Mouse (Mus musculus) left cerebral cortex, adult 2 months (tissue): ENCODE data around the gene Usp34. TPM values are rescaled to one million over a fixed set of nuclear protein-coding genes. Genes with fewer than 3 reads are reported as not detected.
A peak's percentile ranks its signal among the peaks of the same experiment; 100 is the strongest.
"Not testable (repeated sequence)": the region's sequence is repeated elsewhere in the genome, so short reads cannot be mapped to it uniquely, and the experiment has no call there.

Experiments
- DNase-seq, 2 experiments: peaks; one replicate each; pipeline ENCODE4 v3.0.0; 2021 to 2022; ENCODE audit warnings: low spot score in 2 of 2, mixed read lengths in 1 of 2; ENCODE audit errors: extremely low spot score in 1 of 2
- H3K27ac ChIP-seq: fragments of 200-600 bp; 2 replicates; pipeline ENCODE4 v1.8.1; 2022
- H3K4me3 ChIP-seq: fragments of 200-600 bp; 2 replicates; pipeline ENCODE4 v1.8.1; 2022
- CTCF ChIP-seq: fragments of 200-600 bp; IDR thresholded peaks from 2 replicates; pipeline ENCODE4 v1.8.1; 2022; ENCODE audit warnings: antibody characterized with exemption, mild to moderate bottlenecking, moderate library complexity
- intact Hi-C: fragments of 180-260 bp; cut with DNase I; formaldehyde crosslinking; loops from one replicate; pipeline ENCODE4 v1.15.1; 2025
- total RNA-seq, 2 experiments: library from RNA; stranded (reverse); gene quantifications; 2 replicates each; pipeline ENCODE4 v1.2.3; 2021

Gene Usp34
- total RNA-seq, 2 experiments from 2014 or later, result 98.6 to 102 TPM

DNA sequence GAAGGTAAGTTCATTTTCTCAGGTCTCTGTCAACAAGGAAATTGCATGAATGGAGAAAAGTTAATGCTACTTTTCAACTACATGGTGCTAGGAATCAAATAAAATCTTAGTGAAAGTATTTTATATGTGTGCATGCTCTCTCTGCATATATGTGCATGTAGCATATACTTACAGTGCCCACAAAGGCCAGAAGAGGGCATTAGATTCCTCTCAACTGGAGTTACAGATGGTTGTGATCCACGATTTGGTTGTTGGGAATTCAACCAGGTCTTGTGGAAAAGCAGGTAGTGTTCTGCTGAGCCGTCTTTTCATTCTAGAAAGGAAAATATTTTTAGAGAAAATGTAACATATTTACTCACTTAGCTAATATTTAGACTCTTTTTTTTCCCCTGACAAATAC, 129.4 kb downstream of the Usp34 start:
- DNase-seq, result no peak
- H3K4me3 ChIP-seq, result no peak overlapping the region
- intact Hi-C loops, result no loop called here
- no peak; the same call in 1 of the 2 replicates for TF ChIP-seq CTCF
- no peak overlapping the region for H3K27ac ChIP-seq

DNA sequence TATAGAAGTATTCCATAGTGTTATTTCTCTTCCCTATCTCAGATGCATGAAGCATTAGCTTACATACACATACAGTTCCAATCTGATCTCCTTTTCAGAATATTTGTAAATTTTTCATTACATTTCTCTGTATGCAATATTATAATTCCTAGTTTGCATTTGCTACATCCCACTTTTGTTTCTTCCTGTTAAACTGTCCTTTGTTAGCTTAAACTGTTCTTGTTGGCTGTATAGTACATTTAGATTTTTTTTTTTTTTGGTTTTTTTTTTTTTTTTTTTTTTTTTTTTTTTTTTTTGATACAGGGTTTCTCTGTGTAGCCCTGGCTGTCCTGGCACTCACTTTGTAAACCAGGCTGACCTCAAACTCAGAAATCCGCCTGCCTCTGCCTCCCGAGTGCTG, 159.2 kb downstream of the Usp34 start:
- intact Hi-C loops, DNase-seq, H3K27ac ChIP-seq, H3K4me3 ChIP-seq: not testable (repeated sequence)

DNA sequence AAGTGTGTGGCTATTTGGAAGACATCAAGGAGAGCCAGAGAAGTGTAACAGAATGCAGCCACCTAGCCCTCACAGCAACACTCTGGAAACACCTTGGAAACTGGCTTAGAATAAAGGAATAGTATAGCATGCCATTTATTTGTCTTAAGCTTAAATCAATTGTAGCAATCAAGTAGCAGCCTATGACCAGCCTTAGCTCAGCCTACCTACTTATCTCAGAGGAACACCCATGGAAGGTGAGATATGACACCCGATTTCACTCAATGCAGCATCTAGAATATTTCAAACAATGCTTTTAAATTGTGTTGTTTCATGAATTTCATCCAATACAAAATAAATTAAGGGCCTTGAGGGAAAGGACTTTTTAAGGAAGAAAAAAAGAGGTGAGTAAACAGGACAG, 183.3 kb downstream of the Usp34 start:
- TF ChIP-seq CTCF, result no peak
- intact Hi-C loops, result no loop called here
- no peak overlapping the region for H3K4me3 ChIP-seq
- H3K27ac ChIP-seq, result no peak overlapping the region
- DNase-seq, result no peak

DNA sequence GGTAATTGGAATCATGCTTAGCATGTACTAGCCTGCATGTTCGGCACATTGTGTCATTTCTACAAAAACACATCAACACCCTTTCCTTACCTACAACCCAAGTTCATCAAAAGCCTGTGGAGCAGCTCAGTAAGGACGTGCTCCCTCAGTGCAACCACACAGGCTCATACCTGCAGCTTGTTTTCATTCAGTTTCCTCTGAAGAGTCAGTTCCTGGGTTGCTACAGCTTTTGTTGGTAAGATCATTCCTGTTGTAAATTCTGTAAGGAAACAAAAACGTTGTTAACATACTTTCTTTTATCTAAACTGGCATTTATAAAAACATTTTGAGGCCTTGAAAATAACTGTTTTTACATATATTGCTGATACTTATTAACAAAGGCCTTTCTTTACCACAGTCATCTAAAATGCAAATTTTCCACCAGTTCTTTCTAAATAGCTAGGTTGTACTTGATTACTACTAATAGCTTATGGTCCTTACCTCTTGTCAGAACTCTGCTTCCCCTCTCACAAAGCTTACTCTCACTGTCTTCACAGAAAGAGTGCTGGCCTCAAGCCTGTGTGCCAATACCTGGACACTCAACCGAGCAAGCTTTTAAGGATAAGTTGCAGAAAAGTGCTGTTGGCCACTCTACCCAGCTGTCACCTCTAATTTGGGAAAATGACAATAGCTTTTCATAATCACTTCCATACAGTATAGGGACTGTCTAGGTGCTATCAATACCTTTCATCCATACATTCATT, 185.5 kb downstream of the Usp34 start:
- intact Hi-C loops, result no loop called here
- no peak for TF ChIP-seq CTCF
- Histone ChIP-seq H3K27ac (no peak overlapping the region), H3K4me3 (no peak overlapping the region)
- DNase-seq, result no peak

DNA sequence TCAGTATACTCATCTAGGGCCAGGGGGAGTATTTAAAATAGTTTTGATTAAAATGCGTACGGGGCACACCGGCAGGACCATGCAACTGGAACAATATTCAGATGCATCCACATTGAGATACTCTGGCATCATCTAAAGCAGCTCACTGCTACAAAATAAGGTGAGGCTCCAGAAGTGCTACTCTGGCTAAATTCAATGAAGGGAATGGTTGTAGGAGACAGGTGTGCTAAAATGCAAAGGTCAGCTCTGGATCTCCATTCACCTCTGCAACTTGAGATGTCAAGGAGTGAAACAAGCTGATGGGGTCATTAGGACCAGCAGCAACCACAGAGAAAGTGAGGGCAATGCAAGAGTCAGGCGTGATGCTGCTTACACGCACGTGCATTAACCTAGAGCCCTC, 188.5 kb downstream of the Usp34 start:
- no peak overlapping the region for H3K4me3 ChIP-seq
- no peak overlapping the region for H3K27ac ChIP-seq
- DNase-seq, result no peak
- TF ChIP-seq CTCF, result no peak
- intact Hi-C loops, result loop anchor here (5.0 kb wide), 1 partner anchor 137 kb away; the partner anchor contains the start of gene 0610010F05Rik

DNA sequence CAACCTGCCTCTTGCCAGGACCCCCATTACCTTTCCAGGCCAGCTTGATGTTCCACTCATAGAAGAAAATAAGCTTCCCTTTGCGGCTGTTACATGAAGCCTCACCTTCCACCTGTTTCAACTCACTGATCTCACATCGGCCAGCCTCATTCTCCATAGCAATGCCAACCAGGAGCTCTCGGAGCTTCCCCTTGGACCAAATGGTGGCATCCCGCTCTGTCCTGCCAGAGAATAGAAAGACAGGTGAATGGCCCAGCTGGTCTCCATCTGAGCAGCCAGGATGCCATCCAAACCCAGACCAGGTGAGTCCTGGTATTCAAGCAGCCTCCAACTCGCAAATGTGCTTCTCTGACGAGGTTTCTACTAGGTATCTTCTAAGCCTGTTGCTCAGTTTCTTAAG, 190.0 kb downstream of the Usp34 start:
- no peak for TF ChIP-seq CTCF
- Histone ChIP-seq H3K4me3 (peak overlapping the region; percentile 73), H3K27ac (peak overlapping the region; percentile 9; the same call in 1 of the 2 replicates)
- no peak for DNase-seq
- intact Hi-C loops, result loop anchor here (5.0 kb wide), 1 partner anchor 136 kb away; the partner anchor contains the start of gene 0610010F05Rik

DNA sequence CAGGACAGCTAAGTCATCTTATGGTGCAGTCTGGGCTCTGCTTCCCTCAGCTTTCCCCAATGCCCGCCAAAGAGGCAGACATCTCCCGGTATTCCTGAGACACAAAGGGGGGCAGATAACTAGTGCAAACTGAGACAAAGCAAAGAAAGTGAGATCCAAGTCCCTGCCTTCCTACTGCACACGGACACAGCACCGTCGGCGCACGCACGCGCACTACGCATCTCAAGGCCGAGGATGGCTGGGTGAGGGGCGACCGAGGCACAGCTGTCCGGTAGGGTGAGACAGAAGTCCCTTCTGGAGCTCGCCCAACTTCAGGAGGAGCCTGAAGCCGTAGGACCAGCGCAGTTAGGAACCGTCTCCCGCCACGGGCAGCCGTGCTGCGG, 190.6 kb downstream of the Usp34 start:
- Histone ChIP-seq H3K27ac (peak overlapping the region; percentile 86), H3K4me3 (peak overlapping the region; percentile 73)
- DNase-seq, result peak; percentile 62 to 72
- intact Hi-C loops, result loop anchor here (5.0 kb wide), 1 partner anchor 135 kb away; the partner anchor contains the start of gene 0610010F05Rik
- no peak for TF ChIP-seq CTCF

DNA sequence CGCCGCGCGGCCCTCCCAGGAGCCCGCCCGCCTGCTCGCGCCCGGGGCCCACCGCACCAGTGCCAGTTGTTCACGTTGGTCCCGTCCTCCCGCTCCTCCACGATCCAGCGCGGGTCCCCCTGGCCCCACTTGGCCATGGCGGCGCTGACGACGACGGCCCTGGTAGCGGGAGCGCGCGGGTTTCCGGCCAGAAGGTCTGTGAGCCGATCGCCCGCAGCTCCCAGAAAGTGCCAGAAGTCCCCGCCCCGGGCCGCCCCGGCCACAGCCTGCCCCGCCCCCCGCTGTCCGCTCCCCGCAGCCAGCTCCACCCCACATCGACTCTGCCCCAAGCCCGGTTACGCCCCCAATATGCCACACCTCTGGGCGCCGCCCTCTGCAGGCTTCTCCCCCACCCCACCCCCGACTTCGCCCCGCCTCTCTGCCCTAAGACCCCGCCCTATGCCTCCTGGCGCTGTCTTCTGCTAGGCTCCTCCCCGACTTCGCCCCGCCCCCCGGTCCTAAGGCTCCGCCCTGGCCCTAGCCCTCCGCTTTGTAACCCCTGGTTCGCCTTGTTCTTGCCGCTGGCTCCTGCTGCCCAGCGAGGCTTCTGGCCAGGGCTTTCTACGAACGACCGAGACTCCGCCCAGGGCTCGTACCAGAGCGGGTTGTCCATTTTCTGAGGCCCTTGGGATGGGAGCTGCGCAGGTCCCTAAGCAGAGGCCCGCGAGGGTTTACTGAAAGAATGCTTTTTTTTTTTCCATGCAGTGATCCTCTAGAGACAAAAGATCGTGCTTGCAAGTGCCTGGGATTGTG, 191.2 kb downstream of the Usp34 start, which contains the start of gene Ahsa2:
TSS of gene Ahsa2 (minus strand) at position 313 of the 792 bp plus-strand sequence.
- intact Hi-C loops, result loop anchor here (2.0 to 5.0 kb wide), 2 partner anchors 69 to 134 kb away; partner anchors contain the start of gene 0610010F05Rik
- TF ChIP-seq CTCF, result no peak
- peak; percentile 92 to 94 for DNase-seq
- Histone ChIP-seq H3K27ac (peak within 1 kb of the TSS; percentile 86), H3K4me3 (peak within 1 kb of the TSS; percentile 73)

DNA sequence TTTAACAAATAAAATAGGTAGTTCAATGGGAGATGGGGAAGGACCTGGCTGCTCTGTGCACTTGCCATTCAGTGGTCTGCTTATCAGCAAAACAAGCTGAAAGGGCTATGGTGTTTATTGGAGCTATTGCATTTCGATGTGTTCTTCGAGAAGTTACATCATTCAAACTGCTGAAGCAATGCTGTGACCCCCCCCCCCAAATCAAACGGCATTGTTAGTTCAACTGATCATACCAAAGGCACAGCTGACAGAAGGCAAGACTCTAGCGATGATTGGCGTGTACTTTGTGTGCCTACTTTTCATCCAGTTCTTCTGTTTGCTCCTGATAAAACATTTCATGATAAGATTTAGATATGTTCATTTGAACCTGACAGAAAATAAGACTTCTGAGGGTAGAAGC, 191.9 kb downstream of the Usp34 start:
- H3K4me3 ChIP-seq, result peak overlapping the region; percentile 73

DNA sequence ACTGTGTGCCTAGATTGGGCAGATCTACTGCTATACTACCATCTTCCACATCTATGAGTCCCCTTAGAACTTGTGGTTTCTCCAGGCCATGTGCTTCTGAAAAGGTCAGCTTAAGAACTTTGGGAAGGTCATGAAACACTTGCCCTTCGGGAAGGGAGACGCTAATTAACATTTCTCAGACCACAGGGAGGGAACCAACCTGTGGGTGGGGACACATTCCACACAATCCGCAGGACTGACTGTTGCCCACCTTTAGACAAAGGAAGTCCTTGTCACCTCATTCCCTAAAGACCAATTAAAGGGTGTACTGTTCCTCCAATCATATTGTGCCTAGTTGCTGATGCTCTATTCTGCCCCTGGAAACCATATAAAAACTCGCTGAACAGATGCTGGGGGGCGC, 198.1 kb downstream of the Usp34 start:
- H3K4me3 ChIP-seq, DNase-seq, intact Hi-C loops, H3K27ac ChIP-seq: not testable (repeated sequence)

More for the DNA sequence above, 191.9 kb downstream of the Usp34 start:
- no peak for DNase-seq
- intact Hi-C loops, result loop anchor here (2.0 to 5.0 kb wide), 2 partner anchors 68 to 134 kb away; partner anchors contain the start of gene 0610010F05Rik
- H3K27ac ChIP-seq, result peak overlapping the region; percentile 71; the same call in 1 of the 2 replicates
- no peak for TF ChIP-seq CTCF

DNA sequence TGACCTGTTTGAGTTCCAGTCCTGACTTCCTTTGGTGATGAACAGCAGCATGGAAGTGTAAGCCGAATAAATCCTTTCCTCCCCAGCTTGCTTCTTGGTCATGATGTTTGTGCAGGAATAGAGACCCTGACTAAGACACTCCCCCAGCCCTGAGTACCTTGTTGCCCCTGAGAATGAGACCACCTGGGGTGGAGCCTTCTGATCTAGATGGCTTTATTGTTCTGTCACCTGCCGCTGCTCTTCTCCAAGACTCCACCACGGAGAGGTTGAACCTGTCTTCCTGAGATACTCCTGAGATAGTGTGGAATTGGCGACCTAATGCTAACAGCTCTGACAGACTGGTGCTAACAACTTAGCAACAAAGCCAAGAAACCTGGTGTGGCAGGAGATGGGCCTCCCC, 208.1 kb downstream of the Usp34 start:
- H3K27ac ChIP-seq, DNase-seq, intact Hi-C loops, H3K4me3 ChIP-seq: not testable (repeated sequence)

DNA sequence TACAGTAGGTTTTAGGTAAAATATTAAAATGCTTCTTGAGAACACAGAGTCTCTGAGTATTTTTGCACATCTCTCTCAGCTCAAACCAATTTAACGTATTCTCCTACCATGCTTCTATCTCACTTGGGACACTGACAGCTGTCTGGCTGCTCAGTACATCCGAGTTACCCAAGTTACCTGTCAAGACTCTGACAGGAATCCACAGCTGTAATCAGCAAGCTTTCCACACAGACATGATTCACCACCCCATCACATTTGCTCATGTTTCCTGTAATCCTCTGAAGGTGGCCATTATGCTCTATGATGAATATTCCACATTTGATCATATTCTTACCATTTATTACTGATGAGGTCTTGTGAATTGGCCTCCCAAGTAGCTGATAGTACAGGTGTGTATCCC, 208.6 kb downstream of the Usp34 start:
- no peak for DNase-seq

More for the DNA sequence above, 208.6 kb downstream of the Usp34 start:
- intact Hi-C loops, result no loop called here
- Histone ChIP-seq H3K27ac (no peak overlapping the region), H3K4me3 (no peak overlapping the region)
- TF ChIP-seq CTCF, result no peak
